Mouse (Mus musculus) embryo, embryonic 10 days (tissue): Measurements from ENCODE around the gene Rnf41.

Experiments
- DNase-seq: peaks from one replicate; pipeline ENCODE4 v3.0.0-alpha.2; 2015; ENCODE audit warnings: low spot score

Gene Rnf41

GRCm38 (mm10) chr10:128411211-128412054 is at the start of gene Rnf41, which contains the start of gene Nabp2:
Rnf41 (plus strand) TSS chr10:128411657.
Nabp2 (minus strand) TSS chr10:128411492.
- DNase-seq = peak; percentile 100

GRCm38 (mm10) chr10:128361836-128362235 is 49.6 kb upstream of the Rnf41 start:
- DNase-seq = no peak

- peak; percentile 75 for DNase-seq
Measured at GRCm38 (mm10) chr10:128362568-128362967, 48.9 kb upstream of the Rnf41 start.

- DNase-seq = no peak
Measured at GRCm38 (mm10) chr10:128367899-128368401, 43.5 kb upstream of the Rnf41 start.

GRCm38 (mm10) chr10:128368402-128369217 is 42.8 kb upstream of the Rnf41 start, which contains the start of gene Coq10a:
Coq10a (minus strand) TSS chr10:128368997.
- peak; percentile 95 for DNase-seq

GRCm38 (mm10) chr10:128369218-128369543 is 42.3 kb upstream of the Rnf41 start:
- no peak for DNase-seq

GRCm38 (mm10) chr10:128369599-128369998 is 41.9 kb upstream of the Rnf41 start:
- DNase-seq = no peak

- no peak for DNase-seq
Measured at GRCm38 (mm10) chr10:128370021-128370420, 41.4 kb upstream of the Rnf41 start.

GRCm38 (mm10) chr10:128370601-128371000 is 40.9 kb upstream of the Rnf41 start:
- DNase-seq = no peak

GRCm38 (mm10) chr10:128372142-128372541 is 39.3 kb upstream of the Rnf41 start:
- DNase-seq = no peak

GRCm38 (mm10) chr10:128372989-128373748 is 38.3 kb upstream of the Rnf41 start:
- DNase-seq = no peak

- DNase-seq = no peak
Measured at GRCm38 (mm10) chr10:128374393-128374792, 37.1 kb upstream of the Rnf41 start.

- no peak for DNase-seq
Measured at GRCm38 (mm10) chr10:128376099-128376454, 35.4 kb upstream of the Rnf41 start.

- DNase-seq = peak; percentile 77
Measured at GRCm38 (mm10) chr10:128376455-128377211, 34.8 kb upstream of the Rnf41 start, which contains the start of gene Ankrd52. Ankrd52 (plus strand) TSS chr10:128377115.

GRCm38 (mm10) chr10:128377222-128377939 is 34.1 kb upstream of the Rnf41 start:
- DNase-seq = peak; percentile 68

- DNase-seq = no peak
Measured at GRCm38 (mm10) chr10:128377940-128378448, 33.5 kb upstream of the Rnf41 start.

GRCm38 (mm10) chr10:128378462-128378861 is 33.0 kb upstream of the Rnf41 start:
- no peak for DNase-seq

GRCm38 (mm10) chr10:128379260-128379659 is 32.2 kb upstream of the Rnf41 start:
- DNase-seq = no peak

- no peak for DNase-seq
Measured at GRCm38 (mm10) chr10:128380565-128380964, 30.9 kb upstream of the Rnf41 start.

GRCm38 (mm10) chr10:128382482-128382881 is 29.0 kb upstream of the Rnf41 start:
- no peak for DNase-seq
